Mouse (Mus musculus) stomach, embryonic 16.5 days (tissue): ENCODE results near the gene Bzw2. TPM values are rescaled to one million over a fixed set of nuclear protein-coding genes. Genes with fewer than 3 reads are reported as not detected.
"Not testable (repeated sequence)": the region's sequence is repeated elsewhere in the genome, so short reads cannot be mapped to it uniquely, and the experiment has no call there.

Experiments used
- ATAC-seq: fragments of 200-750 bp; cut with Nextera tagmentation; 2 replicates; pipeline ENCODE4 v1.8.0; 2017; ENCODE audit warnings: moderate number of reproducible peaks, moderate TSS enrichment; ENCODE audit not compliant: insufficient read depth, low FRiP score
- H3K27ac ChIP-seq: fragments of 300-500 bp; sonication (generic); 2 replicates; pipeline ENCODE4 v1.5.1; 2014; ENCODE audit warnings: low read length
- H3K27me3 ChIP-seq: fragments of 300-500 bp; sonication (generic); 2 replicates; pipeline ENCODE4 v1.6.1; 2014; ENCODE audit warnings: low read length, control low read depth, mixed read lengths; ENCODE audit not compliant: control insufficient read depth, insufficient read depth
- H3K36me3 ChIP-seq: fragments of 300-500 bp; sonication (generic); 2 replicates; pipeline ENCODE4 v1.6.1; 2014; ENCODE audit warnings: low read length; ENCODE audit not compliant: control insufficient read depth, insufficient read depth
- H3K4me1 ChIP-seq: fragments of 300-500 bp; sonication (generic); 2 replicates; pipeline ENCODE4 v1.6.1; 2014; ENCODE audit warnings: low read length, control low read depth, mixed read lengths; ENCODE audit not compliant: control insufficient read depth, insufficient read depth
- H3K4me2 ChIP-seq: fragments of 300-500 bp; sonication (generic); 2 replicates; pipeline ENCODE4 v1.6.1; 2014; ENCODE audit warnings: low read depth, low read length, mixed read lengths
- H3K4me3 ChIP-seq: fragments of 300-500 bp; sonication (generic); replicated peaks from 2 replicates; pipeline ENCODE4 v1.5.1; 2014; ENCODE audit warnings: mild to moderate bottlenecking, low read length
- H3K9ac ChIP-seq: fragments of 300-500 bp; sonication (generic); 2 replicates; pipeline ENCODE4 v1.6.1; 2014; ENCODE audit warnings: low read length
- H3K9me3 ChIP-seq: fragments of 300-500 bp; sonication (generic); replicated peaks from 2 replicates; pipeline ENCODE4 v1.6.1; 2016; ENCODE audit warnings: low read length, control low read depth; ENCODE audit not compliant: control insufficient read depth
- WGBS: fragments of 180-500 bp; shearing (Covaris S2); extraction: QIAGEN DNeasy Blood & Tissue Kit; methylation state at CpG from one replicate; pipeline ENCODE4 v1.1.7; 2014; 5-methylcytosine and 5-hydroxymethylcytosine counted together
- polyA plus RNA-seq: library from polyadenylated mRNA; unstranded; fragments of >200 nt; fragmentation: Nextera tagmentation; extraction: Ambion mirVana; gene quantifications from 2 replicates; pipeline ENCODE4 v1.2.1, GENCODE M21; 2015

Bzw2 gene
- polyA plus RNA-seq = 175 and 181 TPM in 2 replicates

- H3K27ac ChIP-seq = peak within 1 kb of the TSS; percentile 96
- 0 out of 2 replicates have a peak, but pooled peaks cover 2% of the 10 kb centered on the region for H3K36me3 ChIP-seq
- no peaks in the 10 kb centered on the region for H3K27me3 ChIP-seq
- peaks cover 23% of the 10 kb centered on the region for H3K4me1 ChIP-seq
- peak within 1 kb of the TSS; percentile 95 for H3K4me3 ChIP-seq
- H3K4me2 ChIP-seq = peak within 1 kb of the TSS; percentile 94
- no peaks in the 10 kb centered on the region for H3K9me3 ChIP-seq
- peak; percentile 56 for ATAC-seq
- WGBS = 1% methylated on average over 26 of the region's 26 CpGs
- peak within 1 kb of the TSS; percentile 93 for H3K9ac ChIP-seq
Measured at GRCm38 (mm10) chr12:36157638-36158308, at the start of gene Bzw2. Gene Bzw2 (minus strand): TSS chr12:36158080.

GRCm38 (mm10) chr12:36207072-36207799 is 49.4 kb upstream of the Bzw2 start:
- Histone ChIP-seq H3K36me3 (no peaks in the 10 kb centered on the region), H3K9me3 (no peaks in the 10 kb centered on the region), H3K9ac (no peak overlapping the region), H3K27me3 (no peaks in the 10 kb centered on the region), H3K4me3 (peak overlapping the region; percentile 21; the same call in 1 of the 2 replicates), H3K4me2 (peak overlapping the region; percentile 24; the same call in 1 of the 2 replicates), H3K4me1 (peaks cover 3% of the 10 kb centered on the region; the same call in 1 of the 2 replicates), H3K27ac (peak overlapping the region; percentile 57)
- ATAC-seq = peak; percentile 94
- 50% methylated on average over 9 of the region's 9 CpGs for WGBS

- H3K27ac ChIP-seq, H3K4me3 ChIP-seq, H3K4me2 ChIP-seq, H3K9ac ChIP-seq, H3K36me3 ChIP-seq, H3K27me3 ChIP-seq, ATAC-seq, H3K4me1 ChIP-seq, H3K9me3 ChIP-seq: not testable (repeated sequence)
- WGBS = 47% methylated on average over 5 of the region's 5 CpGs
Measured at GRCm38 (mm10) chr12:36205579-36206119, 47.8 kb upstream of the Bzw2 start.

- ATAC-seq = no peak
- Histone ChIP-seq H3K4me1 (no peaks in the 10 kb centered on the region), H3K4me3 (no peak overlapping the region), H3K4me2 (no peak overlapping the region), H3K27me3 (no peaks in the 10 kb centered on the region), H3K27ac (no peak overlapping the region), H3K9me3 (peaks cover 19% of the 10 kb centered on the region), H3K36me3 (peaks cover 50% of the 10 kb centered on the region), H3K9ac (no peak overlapping the region)
- WGBS = 91% methylated on average over 7 of the region's 7 CpGs
Measured at GRCm38 (mm10) chr12:36194976-36195375, 37.1 kb upstream of the Bzw2 start.

- no peak overlapping the region for H3K4me2 ChIP-seq
- no peaks in the 10 kb centered on the region for H3K4me1 ChIP-seq
- H3K36me3 ChIP-seq = peaks cover 35% of the 10 kb centered on the region
- no peaks in the 10 kb centered on the region for H3K27me3 ChIP-seq
- H3K9me3 ChIP-seq = no peaks in the 10 kb centered on the region
- 87% methylated on average over 5 of the region's 5 CpGs for WGBS
- no peak overlapping the region for H3K27ac ChIP-seq
- no peak overlapping the region for H3K9ac ChIP-seq
- ATAC-seq = no peak
- no peak overlapping the region for H3K4me3 ChIP-seq
Measured at GRCm38 (mm10) chr12:36190343-36190742, 32.5 kb upstream of the Bzw2 start.

GRCm38 (mm10) chr12:36189610-36190009 is 31.7 kb upstream of the Bzw2 start:
- Histone ChIP-seq H3K27ac (no peak overlapping the region), H3K4me1 (no peaks in the 10 kb centered on the region), H3K4me3 (no peak overlapping the region), H3K9ac (no peak overlapping the region), H3K27me3 (no peaks in the 10 kb centered on the region), H3K9me3 (no peaks in the 10 kb centered on the region), H3K4me2 (no peak overlapping the region), H3K36me3 (peaks cover 30% of the 10 kb centered on the region)
- ATAC-seq = no peak
- 86% methylated on average over 3 of the region's 3 CpGs for WGBS

GRCm38 (mm10) chr12:36187081-36187480 is 29.2 kb upstream of the Bzw2 start:
- no peak overlapping the region for H3K27ac ChIP-seq
- H3K27me3 ChIP-seq = no peaks in the 10 kb centered on the region
- 64% methylated on average over 6 of the region's 6 CpGs for WGBS
- H3K9me3 ChIP-seq = no peaks in the 10 kb centered on the region
- peaks cover 30% of the 10 kb centered on the region for H3K36me3 ChIP-seq
- no peak overlapping the region for H3K4me2 ChIP-seq
- no peak overlapping the region for H3K9ac ChIP-seq
- no peak overlapping the region for H3K4me3 ChIP-seq
- no peaks in the 10 kb centered on the region for H3K4me1 ChIP-seq
- ATAC-seq = peak; percentile 53; the same call in 1 of the 2 replicates

- H3K4me3 ChIP-seq = no peak overlapping the region
- H3K9me3 ChIP-seq = no peaks in the 10 kb centered on the region
- WGBS = 84% methylated on average over 6 of the region's 6 CpGs
- H3K4me1 ChIP-seq = no peaks in the 10 kb centered on the region
- H3K4me2 ChIP-seq = no peak overlapping the region
- no peak overlapping the region for H3K27ac ChIP-seq
- H3K27me3 ChIP-seq = no peaks in the 10 kb centered on the region
- H3K9ac ChIP-seq = no peak overlapping the region
- ATAC-seq = no peak
- H3K36me3 ChIP-seq = peaks cover 17% of the 10 kb centered on the region
Measured at GRCm38 (mm10) chr12:36182570-36182969, 24.7 kb upstream of the Bzw2 start.

GRCm38 (mm10) chr12:36177227-36177626 is 19.3 kb upstream of the Bzw2 start:
- Histone ChIP-seq H3K9me3 (no peaks in the 10 kb centered on the region), H3K4me2 (no peak overlapping the region), H3K27ac (no peak overlapping the region), H3K9ac (no peak overlapping the region), H3K36me3 (peaks cover 12% of the 10 kb centered on the region), H3K4me3 (no peak overlapping the region), H3K27me3 (no peaks in the 10 kb centered on the region), H3K4me1 (no peaks in the 10 kb centered on the region)
- ATAC-seq = no peak
- WGBS = 92% methylated on average over 5 of the region's 5 CpGs
